Mouse (Mus musculus) CH12.LX (cell line): ENCODE measurements around the gene Stk32b. TPM values are rescaled to one million over a fixed set of nuclear protein-coding genes. Genes with fewer than 3 reads are reported as not detected.

Experiments used
- DNase-seq: peaks from one replicate; pipeline ENCODE4 v3.0.0-alpha.2; 2013; ENCODE audit errors: extremely low read depth
- H3K27ac ChIP-seq: 2 replicates; pipeline ENCODE4 v1.5.1; 2012; ENCODE audit warnings: low read depth, mild to moderate bottlenecking, control low read depth, moderate library complexity; ENCODE audit not compliant: insufficient read depth
- H3K27me3 ChIP-seq: replicated peaks from 2 replicates; pipeline ENCODE3; 2012; ENCODE audit warnings: inconsistent platforms
- H3K36me3 ChIP-seq, 2 experiments: replicated peaks in 1 of 2; 2 replicates each; pipeline versions ENCODE3 to v1.6.1; 2012; ENCODE audit warnings: inconsistent platforms in 1 of 2, low read length in 1 of 2, mild to moderate bottlenecking in 1 of 2, mixed read lengths in 1 of 2, moderate library complexity in 1 of 2; ENCODE audit not compliant: control insufficient read depth in 1 of 2, insufficient read depth in 1 of 2
- H3K4me1 ChIP-seq, 2 experiments: 2 replicates each; pipeline ENCODE4 v1.6.1; 2012; ENCODE audit warnings: inconsistent platforms in 1 of 2, moderate library complexity in 1 of 2; ENCODE audit not compliant: insufficient read depth in 2 of 2, control insufficient read depth in 1 of 2
- H3K4me2 ChIP-seq: 2 replicates; pipeline ENCODE4 v1.6.1; 2012; ENCODE audit warnings: low read depth, mild to moderate bottlenecking, control low read depth; ENCODE audit not compliant: poor library complexity, insufficient read depth, severe bottlenecking
- H3K4me3 ChIP-seq, 3 experiments: fragments of 150-350 bp in 1 of 3; sonication (generic) in 1 of 3; replicated peaks in 1 of 3; 2 replicates each; pipeline versions ENCODE3 to v1.5.1; 2011 to 2012; ENCODE audit warnings: low read depth in 2 of 3, low read length in 2 of 3, mild to moderate bottlenecking in 2 of 3, moderate library complexity in 2 of 3, control low read depth in 1 of 3, improper control_type of control experiment in 1 of 3, inconsistent platforms in 1 of 3, mixed read lengths in 1 of 3; ENCODE audit not compliant: poor library complexity in 1 of 3
- H3K79me2 ChIP-seq: replicated peaks from 2 replicates; pipeline ENCODE4 v1.6.1; 2012; ENCODE audit warnings: mild to moderate bottlenecking, moderate library complexity; ENCODE audit not compliant: control insufficient read depth, poor library complexity, insufficient read depth, severe bottlenecking; ENCODE audit errors: extremely low read depth
- H3K9ac ChIP-seq: 2 replicates; pipeline ENCODE4 v1.6.1; 2012; ENCODE audit warnings: low read depth, mild to moderate bottlenecking, control low read depth, moderate library complexity; ENCODE audit not compliant: insufficient read depth
- H3K9me3 ChIP-seq: replicated peaks from 2 replicates; pipeline ENCODE3; 2012; ENCODE audit warnings: low read length, inconsistent platforms, mixed read lengths
- BHLHE40 ChIP-seq: IDR thresholded peaks from 2 replicates; pipeline ENCODE4 v1.6.1; 2011; ENCODE audit warnings: mild to moderate bottlenecking, low read depth, low read length, improper control_type of control experiment
- CHD1 ChIP-seq: IDR thresholded peaks from 2 replicates; pipeline ENCODE4 v1.6.1; 2012; ENCODE audit warnings: low read depth, low read length, improper control_type of control experiment, inconsistent platforms
- CHD2 ChIP-seq: IDR thresholded peaks from 2 replicates; pipeline ENCODE4 v1.6.1; 2011; ENCODE audit warnings: low read length, improper control_type of control experiment
- CTCF ChIP-seq, 2 experiments: IDR thresholded peaks in 1 of 2; conservative IDR thresholded peaks in 1 of 2; 2 replicates each; pipeline ENCODE4 v1.5.1; 2011 to 2012; ENCODE audit warnings: low read depth in 2 of 2, low read length in 2 of 2, improper control_type of control experiment in 1 of 2, inconsistent platforms in 1 of 2, mild to moderate bottlenecking in 1 of 2, moderate library complexity in 1 of 2
- E2F4 ChIP-seq: IDR thresholded peaks from 2 replicates; pipeline ENCODE4 v1.6.1; 2011; ENCODE audit warnings: low read depth, low read length, improper control_type of control experiment; ENCODE audit not compliant: insufficient replicate concordance
- ELF1 ChIP-seq: IDR thresholded peaks from 2 replicates; pipeline ENCODE4 v1.6.1; 2014; ENCODE audit warnings: low read depth, mild to moderate bottlenecking, inconsistent platforms, low read length, improper control_type of control experiment
- EP300 ChIP-seq: IDR thresholded peaks from 2 replicates; pipeline ENCODE4 v1.6.1; 2011; ENCODE audit warnings: low read length, improper control_type of control experiment
- ETS1 ChIP-seq: conservative IDR thresholded peaks from 2 replicates; pipeline ENCODE4 v1.6.1; 2012; ENCODE audit warnings: low read depth, mild to moderate bottlenecking, inconsistent platforms, low read length, improper control_type of control experiment, moderate library complexity
- GABPA ChIP-seq: IDR thresholded peaks from 2 replicates; pipeline ENCODE4 v1.6.1; 2012; ENCODE audit warnings: low read depth, low read length, improper control_type of control experiment, inconsistent platforms; ENCODE audit not compliant: insufficient replicate concordance
- HCFC1 ChIP-seq: IDR thresholded peaks from 2 replicates; pipeline ENCODE4 v1.6.1; 2012; ENCODE audit warnings: low read depth, mild to moderate bottlenecking, inconsistent platforms, low read length, improper control_type of control experiment
- IRF4 ChIP-seq: IDR thresholded peaks from 2 replicates; pipeline ENCODE4 v1.6.1; 2014; ENCODE audit warnings: low read depth, mild to moderate bottlenecking, inconsistent platforms, low read length, improper control_type of control experiment
- JUN ChIP-seq: IDR thresholded peaks from 2 replicates; pipeline ENCODE4 v1.6.1; 2011; ENCODE audit warnings: low read depth, mild to moderate bottlenecking, low read length, improper control_type of control experiment, moderate library complexity; ENCODE audit not compliant: insufficient read depth
- JUND ChIP-seq: conservative IDR thresholded peaks from 2 replicates; pipeline ENCODE4 v1.6.1; 2011; ENCODE audit warnings: low read depth, low read length, improper control_type of control experiment
- KAT2A ChIP-seq: IDR thresholded peaks from 2 replicates; pipeline ENCODE4 v1.6.1; 2012; ENCODE audit warnings: low read length, improper control_type of control experiment, inconsistent platforms; ENCODE audit not compliant: insufficient replicate concordance
- MAFK ChIP-seq: IDR thresholded peaks from 2 replicates; pipeline ENCODE4 v1.6.1; 2011; ENCODE audit warnings: low read length, improper control_type of control experiment; ENCODE audit not compliant: insufficient replicate concordance
- MAX ChIP-seq: IDR thresholded peaks from 2 replicates; pipeline ENCODE4 v1.6.1; 2011; ENCODE audit warnings: low read length, improper control_type of control experiment
- MAZ ChIP-seq: IDR thresholded peaks from 2 replicates; pipeline ENCODE4 v1.6.1; 2012; ENCODE audit warnings: low read depth, mild to moderate bottlenecking, inconsistent platforms, low read length, improper control_type of control experiment, moderate library complexity
- MEF2A ChIP-seq: IDR thresholded peaks from 2 replicates; pipeline ENCODE4 v1.6.1; 2014; ENCODE audit warnings: low read depth, mild to moderate bottlenecking, inconsistent platforms, low read length, improper control_type of control experiment, borderline replicate concordance
- MXI1 ChIP-seq: IDR thresholded peaks from 2 replicates; pipeline ENCODE4 v1.6.1; 2011; ENCODE audit warnings: mild to moderate bottlenecking, low read depth, low read length, improper control_type of control experiment
- MYC ChIP-seq: IDR thresholded peaks from 2 replicates; pipeline ENCODE4 v1.6.1; 2011; ENCODE audit warnings: low read depth, mild to moderate bottlenecking, improper control_type of control experiment, low read length
- NELFE ChIP-seq: IDR thresholded peaks from 2 replicates; pipeline ENCODE4 v1.6.1; 2011; ENCODE audit warnings: low read depth, low read length, improper control_type of control experiment
- NRF1 ChIP-seq: IDR thresholded peaks from 2 replicates; pipeline ENCODE4 v1.6.1; 2014; ENCODE audit warnings: low read depth, mild to moderate bottlenecking, inconsistent platforms, low read length, improper control_type of control experiment, moderate library complexity
- PAX5 ChIP-seq: IDR thresholded peaks from 2 replicates; pipeline ENCODE4 v1.6.1; 2012; ENCODE audit warnings: low read length, inconsistent platforms, mixed read lengths
- POLR2A ChIP-seq: IDR thresholded peaks from 2 replicates; pipeline ENCODE4 v1.6.1; 2011; ENCODE audit warnings: low read depth, mild to moderate bottlenecking, improper control_type of control experiment, low read length
- POLR2AphosphoS2 ChIP-seq: IDR thresholded peaks from 2 replicates; pipeline ENCODE4 v1.6.1; 2011; ENCODE audit warnings: low read depth, low read length, improper control_type of control experiment
- RAD21 ChIP-seq: IDR thresholded peaks from 2 replicates; pipeline ENCODE4 v1.6.1; 2011; ENCODE audit warnings: low read depth, mild to moderate bottlenecking, low read length, improper control_type of control experiment, moderate library complexity
- RCOR1 ChIP-seq: conservative IDR thresholded peaks from 2 replicates; pipeline ENCODE4 v1.6.1; 2012; ENCODE audit warnings: low read depth, mild to moderate bottlenecking, inconsistent platforms, low read length, improper control_type of control experiment
- SIN3A ChIP-seq: IDR thresholded peaks from 2 replicates; pipeline ENCODE4 v1.6.1; 2012; ENCODE audit warnings: low read length, improper control_type of control experiment, inconsistent platforms
- SMC3 ChIP-seq: IDR thresholded peaks from 2 replicates; pipeline ENCODE4 v1.6.1; 2011; ENCODE audit warnings: low read depth, low read length, improper control_type of control experiment
- TBP ChIP-seq: conservative IDR thresholded peaks from 2 replicates; pipeline ENCODE4 v1.6.1; 2011; ENCODE audit warnings: low read depth, low read length, improper control_type of control experiment
- TCF12 ChIP-seq: IDR thresholded peaks from 2 replicates; pipeline ENCODE4 v1.6.1; 2014; ENCODE audit warnings: low read depth, mild to moderate bottlenecking, inconsistent platforms, low read length, improper control_type of control experiment
- UBTF ChIP-seq: IDR thresholded peaks from 2 replicates; pipeline ENCODE4 v1.6.1; 2012; ENCODE audit warnings: low read depth, mild to moderate bottlenecking, inconsistent platforms, low read length, improper control_type of control experiment, moderate library complexity
- USF1 ChIP-seq: IDR thresholded peaks from 2 replicates; pipeline ENCODE4 v1.6.1; 2014; ENCODE audit warnings: low read depth, mild to moderate bottlenecking, inconsistent platforms, low read length, improper control_type of control experiment
- USF2 ChIP-seq: conservative IDR thresholded peaks from 2 replicates; pipeline ENCODE4 v1.6.1; 2011; ENCODE audit warnings: low read depth, low read length, improper control_type of control experiment
- ZC3H11A ChIP-seq: IDR thresholded peaks from 2 replicates; pipeline ENCODE4 v1.6.1; 2012; ENCODE audit warnings: low read depth, mild to moderate bottlenecking, inconsistent platforms, low read length, improper control_type of control experiment
- ZKSCAN1 ChIP-seq: IDR thresholded peaks from 2 replicates; pipeline ENCODE4 v1.6.1; 2012; ENCODE audit warnings: low read depth, inconsistent platforms, low read length, improper control_type of control experiment, borderline replicate concordance
- ZMIZ1 ChIP-seq: IDR thresholded peaks from 2 replicates; pipeline ENCODE4 v1.6.1; 2012; ENCODE audit warnings: low read depth, mild to moderate bottlenecking, inconsistent platforms, low read length, improper control_type of control experiment
- ZNF384 ChIP-seq: IDR thresholded peaks from 2 replicates; pipeline ENCODE4 v1.6.1; 2012; ENCODE audit warnings: low read depth, low read length, improper control_type of control experiment, inconsistent platforms
- dilution Hi-C: fragments of 300-500 bp; cut with MboI; formaldehyde crosslinking; loops from 2 replicates; pipeline ENCODE4 v1.14.3; 2020; ENCODE audit warnings: low sequenced_read_pairs; ENCODE audit not compliant: extremely low pct_unique_long_range_greater_than_20kb, extremely low pct_ligation_motif_present
- in situ Hi-C: fragments of 300-500 bp; cut with MboI; formaldehyde crosslinking; loops from 3 replicates; pipeline ENCODE4 v1.14.3; 2019; ENCODE audit warnings: low sequenced_read_pairs, low pct_ligation_motif_present, low pct_unique_long_range_greater_than_20kb, mixed read lengths
- polyA plus RNA-seq: library from polyadenylated mRNA; unstranded; fragments of >175 nt; gene quantifications from 2 replicates; pipeline ENCODE4 v1.2.1, GENCODE M21; 2012; ENCODE audit warnings: low read depth; ENCODE audit not compliant: insufficient read length
- total RNA-seq, 2 experiments: library from RNA; depleted of rRNA; stranded (reverse); fragments of 300-350 nt in 1 of 2; fragments of >200 nt in 1 of 2; gene quantifications; 2 replicates each; pipeline ENCODE4 v1.2.3; 2012 to 2014

The Stk32b gene
- total and polyA plus RNA-seq, 3 experiments = not detected

- peaks cover 16% of the 10 kb centered on the region for H3K27me3 ChIP-seq
- in situ Hi-C loops (no loop called here), dilution Hi-C loops (no loop called here)
- peaks cover 9 to 14% of the 10 kb centered on the region in 2 experiments for H3K4me1 ChIP-seq
- H3K36me3 ChIP-seq = no peaks in the 10 kb centered on the region
- H3K4me2 ChIP-seq = no peak overlapping the region
- peak; percentile 74 for DNase-seq
- TF ChIP-seq SIN3A (no peak), MAX (peak; percentile 22; the same call in 1 of the 2 replicates), MAZ (no peak), GABPA (no peak), USF2 (no peak), IRF4 (no peak), TBP (no peak), PAX5 (no peak), MYC (no peak), JUND (0 out of 2 replicates have a peak, but pooled peaks have one; percentile 14), ZKSCAN1 (no peak), POLR2AphosphoS2 (no peak), CHD2 (no peak), MXI1 (no peak), NRF1 (no peak), RAD21 (no peak), ZC3H11A (no peak), ETS1 (peak; percentile 75), SMC3 (no peak), HCFC1 (no peak), E2F4 (no peak), KAT2A (no peak), EP300 (peak; percentile 78), CHD1 (no peak), POLR2A (no peak), CTCF (conservative IDR thresholded peaks at IDR 0.05 in 1 of 2, IDR thresholded peaks at IDR 0.05 in 1 of 2; ENCODE audit: low read depth in 2 of 2, low read length in 2 of 2) (no peak), JUN (peak; percentile 47), NELFE (no peak), BHLHE40 (no peak), UBTF (no peak), ZMIZ1 (no peak), RCOR1 (no peak), ELF1 (no peak), ZNF384 (no peak), MEF2A (no peak), TCF12 (no peak), USF1 (no peak), MAFK (no peak)
- TF ChIP-seq, all 38 proteins: peak for 5
- Histone ChIP-seq H3K9me3 (peaks cover 5% of the 10 kb centered on the region), H3K4me3 (no peak overlapping the region), H3K27ac (no peak overlapping the region), H3K9ac (no peak overlapping the region), H3K79me2 (no peaks in the 10 kb centered on the region)
Measured at GRCm38 (mm10) chr5:37442767-37443166, 274.2 kb downstream of the Stk32b start.
